Mouse (Mus musculus) stomach, postnatal 0 days (tissue): ENCODE results near the gene Upk2. TPM values are rescaled to one million over a fixed set of nuclear protein-coding genes. Genes with fewer than 3 reads are reported as not detected.

Experiments
- ATAC-seq: fragments of 200-750 bp; cut with Nextera tagmentation; 2 replicates; pipeline ENCODE4 v1.8.0; 2017; ENCODE audit not compliant: low FRiP score, low TSS enrichment
- DNase-seq: peaks from one replicate; pipeline ENCODE4 v3.0.0-alpha.2; 2016; ENCODE audit warnings: low spot score
- H3K27ac ChIP-seq: fragments of 300-500 bp; sonication (generic); replicated peaks from 2 replicates; pipeline ENCODE4 v1.5.1; 2014; ENCODE audit warnings: mild to moderate bottlenecking, control low read depth
- H3K27me3 ChIP-seq: fragments of 300-500 bp; sonication (generic); 2 replicates; pipeline ENCODE4 v1.6.1; 2014; ENCODE audit warnings: low read length; ENCODE audit not compliant: control insufficient read depth, insufficient read depth
- H3K36me3 ChIP-seq: fragments of 300-500 bp; sonication (generic); 2 replicates; pipeline ENCODE4 v1.6.1; 2014; ENCODE audit warnings: low read length, mixed read lengths; ENCODE audit not compliant: control insufficient read depth, insufficient read depth
- H3K4me1 ChIP-seq: fragments of 300-500 bp; sonication (generic); replicated peaks from 2 replicates; pipeline ENCODE4 v1.6.1; 2014; ENCODE audit warnings: antibody characterized with exemption; ENCODE audit not compliant: control insufficient read depth, insufficient read depth
- H3K4me2 ChIP-seq: fragments of 300-500 bp; sonication (generic); replicated peaks from 2 replicates; pipeline ENCODE4 v1.6.1; 2014; ENCODE audit warnings: low read depth, mild to moderate bottlenecking, control low read depth, moderate library complexity
- H3K4me3 ChIP-seq: fragments of 300-500 bp; sonication (generic); 2 replicates; pipeline ENCODE4 v1.5.1; 2014; ENCODE audit warnings: low read depth, low read length, control low read depth
- H3K9ac ChIP-seq: fragments of 300-500 bp; sonication (generic); 2 replicates; pipeline ENCODE4 v1.6.1; 2014; ENCODE audit warnings: mild to moderate bottlenecking, low read length, control low read depth, mixed read lengths
- H3K9me3 ChIP-seq: fragments of 300-500 bp; sonication (generic); 2 replicates; pipeline ENCODE4 v1.6.1; 2016; ENCODE audit warnings: low read length; ENCODE audit not compliant: control insufficient read depth
- CTCF ChIP-seq: IDR thresholded peaks from 2 replicates; pipeline ENCODE4 v1.5.1; 2016; ENCODE audit warnings: antibody characterized with exemption, low read depth, mild to moderate bottlenecking, moderate library complexity
- EP300 ChIP-seq: optimal IDR thresholded peaks from 2 replicates; pipeline ENCODE3; 2016; ENCODE audit warnings: antibody characterized with exemption
- WGBS: fragments of 180-500 bp; shearing (Covaris S2); extraction: QIAGEN DNeasy Blood & Tissue Kit; methylation state at CpG from one replicate; pipeline ENCODE4 v1.1.7; 2014; 5-methylcytosine and 5-hydroxymethylcytosine counted together
- polyA plus RNA-seq: library from polyadenylated mRNA; unstranded; fragments of >200 nt; fragmentation: Nextera tagmentation; extraction: Ambion mirVana; gene quantifications from 2 replicates; pipeline ENCODE4 v1.2.1, GENCODE M21; 2015

Upk2 gene
- polyA plus RNA-seq, 1 experiment from 2014 or later: 5.4 TPM

GRCm38 (mm10) chr9:44418519-44419385, 36.0 kb downstream of the Upk2 start, which contains the start of gene Ccdc84:
TSS of gene Ccdc84 (minus strand) at chr9:44418569.
- Histone ChIP-seq H3K27me3 (no peaks in the 10 kb centered on the region), H3K4me3 (peak within 1 kb of the TSS; percentile 81), H3K27ac (peak within 1 kb of the TSS; percentile 70), H3K4me1 (peaks cover 4% of the 10 kb centered on the region; the same call in 1 of the 2 replicates), H3K9ac (peak within 1 kb of the TSS; percentile 85), H3K36me3 (no peaks in the 10 kb centered on the region; the same call in 1 of the 2 replicates), H3K9me3 (no peaks in the 10 kb centered on the region), H3K4me2 (peak within 1 kb of the TSS; percentile 96)
- ATAC-seq: no peak
- no peak for DNase-seq
- 70% methylated on average over 14 of the region's 14 CpGs for WGBS
- TF ChIP-seq EP300 (no peak), CTCF (no peak)

- TF ChIP-seq EP300: no peak
- TF ChIP-seq CTCF: peak; percentile 85
- under 1% methylated on average over 38 of the region's 38 CpGs for WGBS
- H3K4me2 ChIP-seq: peak overlapping the region; percentile 96
- H3K9ac ChIP-seq: peak overlapping the region; percentile 85
- no peaks in the 10 kb centered on the region for H3K27me3 ChIP-seq
- H3K27ac ChIP-seq: peak overlapping the region; percentile 70
- ATAC-seq (peak; percentile 95), DNase-seq (peak; percentile 95)
- peaks cover 4% of the 10 kb centered on the region; the same call in 1 of the 2 replicates for H3K4me1 ChIP-seq
- H3K9me3 ChIP-seq: no peaks in the 10 kb centered on the region
- peaks cover 3% of the 10 kb centered on the region; the same call in 1 of the 2 replicates for H3K36me3 ChIP-seq
- peak overlapping the region; percentile 81 for H3K4me3 ChIP-seq
Measured at GRCm38 (mm10) chr9:44417892-44418363, 36.8 kb downstream of the Upk2 start.

GRCm38 (mm10) chr9:44417156-44417891, 37.5 kb downstream of the Upk2 start:
- DNase-seq (no peak), ATAC-seq (peak; percentile 75)
- Histone ChIP-seq H3K4me2 (peak overlapping the region; percentile 96), H3K9ac (peak overlapping the region; percentile 85), H3K27me3 (no peaks in the 10 kb centered on the region), H3K9me3 (no peaks in the 10 kb centered on the region), H3K4me1 (peaks cover 4% of the 10 kb centered on the region; the same call in 1 of the 2 replicates), H3K4me3 (peak overlapping the region; percentile 81), H3K36me3 (peaks cover 3% of the 10 kb centered on the region; the same call in 1 of the 2 replicates), H3K27ac (peak overlapping the region; percentile 70)
- 7% methylated on average over 26 of the region's 26 CpGs for WGBS
- no peak for TF ChIP-seq EP300

- Histone ChIP-seq H3K4me2 (no peak overlapping the region), H3K27ac (no peak overlapping the region), H3K9me3 (no peaks in the 10 kb centered on the region), H3K4me3 (no peak overlapping the region), H3K36me3 (peaks cover 15% of the 10 kb centered on the region; the same call in 1 of the 2 replicates), H3K27me3 (no peaks in the 10 kb centered on the region), H3K4me1 (peaks cover 4% of the 10 kb centered on the region; the same call in 1 of the 2 replicates), H3K9ac (no peak overlapping the region)
- TF ChIP-seq EP300: no peak
- no peak for TF ChIP-seq CTCF
- DNase-seq (no peak), ATAC-seq (no peak)
- 80% methylated on average over 2 of the region's 2 CpGs for WGBS
Measured at GRCm38 (mm10) chr9:44412781-44413180, 42.0 kb downstream of the Upk2 start.

- ATAC-seq (no peak), DNase-seq (no peak)
- H3K36me3 ChIP-seq: peaks cover 15% of the 10 kb centered on the region; the same call in 1 of the 2 replicates
- no peak overlapping the region for H3K4me3 ChIP-seq
- H3K4me1 ChIP-seq: peaks cover 4% of the 10 kb centered on the region; the same call in 1 of the 2 replicates
- H3K9me3 ChIP-seq: no peaks in the 10 kb centered on the region
- no peak overlapping the region for H3K9ac ChIP-seq
- TF ChIP-seq CTCF: no peak
- no peak for TF ChIP-seq EP300
- WGBS: 77% methylated on average over 4 of the region's 4 CpGs
- H3K27ac ChIP-seq: no peak overlapping the region
- H3K27me3 ChIP-seq: no peaks in the 10 kb centered on the region
- no peak overlapping the region for H3K4me2 ChIP-seq
Measured at GRCm38 (mm10) chr9:44412306-44412705, 42.5 kb downstream of the Upk2 start.
